Mouse (Mus musculus) cerebellum, adult 2 months (tissue): ENCODE measurements around the gene Mpp1.

Source experiments
- CTCF ChIP-seq: fragments of 200-500 bp; IDR thresholded peaks from 2 replicates; pipeline ENCODE4 v1.5.1; 2011; ENCODE audit warnings: low read depth, mild to moderate bottlenecking, control low read depth, low read length, moderate library complexity, borderline replicate concordance; ENCODE audit not compliant: insufficient read depth
- POLR2A ChIP-seq: fragments of 200-500 bp; IDR thresholded peaks from 2 replicates; pipeline ENCODE4 v1.6.1; 2011; ENCODE audit warnings: low read length, control low read depth, borderline replicate concordance; ENCODE audit not compliant: insufficient read depth

- TF ChIP-seq CTCF (no peak), POLR2A (no peak)
These were observed 48.5 kb downstream of the Mpp1 start for GRCm38 (mm10) chrX:75082351-75082750.
